Comparison of ENCODE assay signal across 25 mouse cellular contexts in genomic region chr14:104113448-104113847, GRCm38 (mm10).
"Had no signal": no experiment of that assay in that cellular context is flagged by ENCODE, and none has a peak within 500 bp of the region (broad histone marks: within the 10 kb centered on the region; RNA-seq: fewer than 3 reads in every experiment).

No protein-coding gene starts in this region.

- H3K4me2 ChIP-seq: heart, embryonic 11.5 days; heart, embryonic 13.5 days; heart, embryonic 15.5 days; hindbrain, embryonic 12.5 days; hindbrain, embryonic 15.5 days; kidney, embryonic 15.5 days; limb, embryonic 12.5 days had no signal

- H3K27me3 ChIP-seq: heart, embryonic 13.5 days; heart, embryonic 15.5 days; hindbrain, embryonic 12.5 days; hindbrain, embryonic 15.5 days; kidney, embryonic 15.5 days; limb, embryonic 12.5 days had no signal

- DNase-seq: gastrocnemius, postnatal 14 days; gastrocnemius, postnatal 36 days; heart, adult 11 months; heart, adult 2 months; heart, postnatal 14 days; heart, postnatal 36 days; kidney, adult 11 months; kidney, adult 2 months; kidney, adult 9 months; kidney, postnatal 10 days; kidney, postnatal 25 days; kidney, postnatal 4 days; liver had no signal

- H3K36me3 ChIP-seq: heart, embryonic 13.5 days; heart, embryonic 15.5 days; hindbrain, embryonic 12.5 days; hindbrain, embryonic 15.5 days; kidney, embryonic 15.5 days; limb, embryonic 10.5 days; limb, embryonic 12.5 days had no signal

- H3K4me3 ChIP-seq: heart, adult 2 months; heart, embryonic 13.5 days; heart, embryonic 15.5 days; hindbrain, embryonic 12.5 days; hindbrain, embryonic 15.5 days; kidney, embryonic 15.5 days; layer of hippocampus, adult 2 months; left cerebral cortex, adult 2 months; limb, embryonic 10.5 days; limb, embryonic 12.5 days had no signal

- H3K9me3 ChIP-seq: heart, embryonic 13.5 days; heart, embryonic 15.5 days; hindbrain, embryonic 12.5 days; hindbrain, embryonic 15.5 days; kidney, embryonic 15.5 days; limb, embryonic 10.5 days; limb, embryonic 12.5 days had no signal

- H3K4me1 ChIP-seq: heart, embryonic 13.5 days; heart, embryonic 15.5 days; hindbrain, embryonic 12.5 days; hindbrain, embryonic 15.5 days; kidney, embryonic 15.5 days; limb, embryonic 10.5 days; limb, embryonic 12.5 days had no signal

- H3K9ac ChIP-seq: heart, embryonic 13.5 days; heart, embryonic 15.5 days; hindbrain, embryonic 12.5 days; hindbrain, embryonic 15.5 days; kidney, embryonic 15.5 days; limb, embryonic 12.5 days had no signal

- H3K27ac ChIP-seq: heart, adult 2 months; heart, embryonic 13.5 days; heart, embryonic 15.5 days; hindbrain, embryonic 12.5 days; hindbrain, embryonic 15.5 days; hindbrain, postnatal 0 days; kidney, embryonic 15.5 days; layer of hippocampus, adult 2 months; left cerebral cortex, adult 2 months; limb, embryonic 10.5 days; limb, embryonic 12.5 days had no signal

- ATAC-seq: hindbrain, postnatal 0 days; intestine, embryonic 16.5 days had no signal
